Mouse (Mus musculus): ENCODE measurements around the gene Gm5475. TPM values are rescaled to one million over a fixed set of nuclear protein-coding genes. Genes with fewer than 3 reads are reported as not detected.

The Gm5475 gene
- polyA plus RNA-seq, 1 experiment = 0.02 TPM

- TF ChIP-seq MAX (IDR thresholded peaks at IDR 0.05) = no peak
- TF ChIP-seq USF1 (IDR thresholded peaks at IDR 0.05; ENCODE audit: low read depth) = no peak
- no peak for TF ChIP-seq MYOD1 (IDR thresholded peaks at IDR 0.05; ENCODE audit: control insufficient read depth, insufficient read length, low read depth)
- TF ChIP-seq MYOG (IDR thresholded peaks at IDR 0.05; ENCODE audit: control insufficient read depth, extremely low read depth, insufficient read length) = no peak
- no peak for TF ChIP-seq CEBPB (IDR thresholded peaks at IDR 0.05; ENCODE audit: low read depth)
- no peak for TF ChIP-seq CTCF (IDR thresholded peaks at IDR 0.05; ENCODE audit: control insufficient read depth, insufficient read depth, insufficient read length)
- TF ChIP-seq FOSL1 (IDR thresholded peaks at IDR 0.05; ENCODE audit: insufficient read depth, low read length, poor library complexity, severe bottlenecking) = no peak
- no peak overlapping the region for H3ac ChIP-seq (ENCODE audit: control insufficient read depth, insufficient read length, low read depth)
- H3K79me3 ChIP-seq (ENCODE audit: low read depth) = no peaks in the 10 kb centered on the region
- no peaks in the 10 kb centered on the region for H3K36me3 ChIP-seq (ENCODE audit: control insufficient read depth, insufficient read depth)
- no peak overlapping the region for H3K4me3 ChIP-seq (ENCODE audit: insufficient read depth, poor library complexity, severe bottlenecking)
- H3K79me2 ChIP-seq (ENCODE audit: control insufficient read depth, insufficient read depth) = no peaks in the 10 kb centered on the region
- H3K27me3 ChIP-seq (ENCODE audit: control insufficient read depth, insufficient read depth, insufficient read length) = peaks cover 5% of the 10 kb centered on the region
Observed at GRCm38 (mm10) chr15:100387544-100388223, 34.3 kb upstream of the Gm5475 start.

- TF ChIP-seq MYOG (IDR thresholded peaks at IDR 0.05; ENCODE audit: control insufficient read depth, extremely low read depth, insufficient read length) = no peak
- TF ChIP-seq CTCF (IDR thresholded peaks at IDR 0.05; ENCODE audit: control insufficient read depth, insufficient read depth, insufficient read length) = no peak
- no peak for TF ChIP-seq MAX (IDR thresholded peaks at IDR 0.05)
- TF ChIP-seq FOSL1 (IDR thresholded peaks at IDR 0.05; ENCODE audit: insufficient read depth, low read length, poor library complexity, severe bottlenecking) = no peak
- no peak for TF ChIP-seq MYOD1 (IDR thresholded peaks at IDR 0.05; ENCODE audit: control insufficient read depth, insufficient read length, low read depth)
- no peak for TF ChIP-seq USF1 (IDR thresholded peaks at IDR 0.05; ENCODE audit: low read depth)
- TF ChIP-seq CEBPB (IDR thresholded peaks at IDR 0.05; ENCODE audit: low read depth) = no peak
- H3K79me2 ChIP-seq (ENCODE audit: control insufficient read depth, insufficient read depth) = no peaks in the 10 kb centered on the region
- H3K36me3 ChIP-seq (ENCODE audit: control insufficient read depth, insufficient read depth) = no peaks in the 10 kb centered on the region
Observed at GRCm38 (mm10) chr15:100388224-100388835, 33.6 kb upstream of the Gm5475 start.

GRCm38 (mm10) chr15:100388886-100389285, 33.1 kb upstream of the Gm5475 start:
- peaks cover 2% of the 10 kb centered on the region for H3K36me3 ChIP-seq (ENCODE audit: control insufficient read depth, insufficient read depth)
- H3K79me3 ChIP-seq (ENCODE audit: low read depth) = no peaks in the 10 kb centered on the region
- TF ChIP-seq FOSL1 (IDR thresholded peaks at IDR 0.05; ENCODE audit: insufficient read depth, low read length, poor library complexity, severe bottlenecking) (no peak), CTCF (IDR thresholded peaks at IDR 0.05; ENCODE audit: control insufficient read depth, insufficient read depth, insufficient read length) (no peak), USF1 (IDR thresholded peaks at IDR 0.05; ENCODE audit: low read depth) (no peak), CEBPB (IDR thresholded peaks at IDR 0.05; ENCODE audit: low read depth) (no peak), MYOD1 (IDR thresholded peaks at IDR 0.05; ENCODE audit: control insufficient read depth, insufficient read length, low read depth) (no peak), MYOG (IDR thresholded peaks at IDR 0.05; ENCODE audit: control insufficient read depth, extremely low read depth, insufficient read length) (no peak), MAX (IDR thresholded peaks at IDR 0.05) (no peak)
- no peak overlapping the region for H3ac ChIP-seq (ENCODE audit: control insufficient read depth, insufficient read length, low read depth)
- H3K79me2 ChIP-seq (ENCODE audit: control insufficient read depth, insufficient read depth) = no peaks in the 10 kb centered on the region
- H3K4me3 ChIP-seq (ENCODE audit: insufficient read depth, poor library complexity, severe bottlenecking) = no peak overlapping the region
- no peaks in the 10 kb centered on the region for H3K27me3 ChIP-seq (ENCODE audit: control insufficient read depth, insufficient read depth, insufficient read length)

More at GRCm38 (mm10) chr15:100388224-100388835, 33.6 kb upstream of the Gm5475 start:
- Histone ChIP-seq H3K27me3 (ENCODE audit: control insufficient read depth, insufficient read depth, insufficient read length) (no peaks in the 10 kb centered on the region), H3K79me3 (ENCODE audit: low read depth) (no peaks in the 10 kb centered on the region), H3ac (ENCODE audit: control insufficient read depth, insufficient read length, low read depth) (no peak overlapping the region), H3K4me3 (ENCODE audit: insufficient read depth, poor library complexity, severe bottlenecking) (no peak overlapping the region)

GRCm38 (mm10) chr15:100391066-100391465, 30.9 kb upstream of the Gm5475 start:
- H3K79me3 ChIP-seq (ENCODE audit: low read depth) = no peaks in the 10 kb centered on the region
- no peak overlapping the region for H3K4me3 ChIP-seq (ENCODE audit: insufficient read depth, poor library complexity, severe bottlenecking)
- H3K27me3 ChIP-seq (ENCODE audit: control insufficient read depth, insufficient read depth, insufficient read length) = no peaks in the 10 kb centered on the region
- no peaks in the 10 kb centered on the region for H3K79me2 ChIP-seq (ENCODE audit: control insufficient read depth, insufficient read depth)
- no peak overlapping the region for H3ac ChIP-seq (ENCODE audit: control insufficient read depth, insufficient read length, low read depth)
- H3K36me3 ChIP-seq (ENCODE audit: control insufficient read depth, insufficient read depth) = peaks cover 24% of the 10 kb centered on the region
- TF ChIP-seq MAX (IDR thresholded peaks at IDR 0.05) (no peak), MYOG (IDR thresholded peaks at IDR 0.05; ENCODE audit: control insufficient read depth, extremely low read depth, insufficient read length) (no peak), FOSL1 (IDR thresholded peaks at IDR 0.05; ENCODE audit: insufficient read depth, low read length, poor library complexity, severe bottlenecking) (no peak), USF1 (IDR thresholded peaks at IDR 0.05; ENCODE audit: low read depth) (no peak), CEBPB (IDR thresholded peaks at IDR 0.05; ENCODE audit: low read depth) (no peak), MYOD1 (IDR thresholded peaks at IDR 0.05; ENCODE audit: control insufficient read depth, insufficient read length, low read depth) (no peak), CTCF (IDR thresholded peaks at IDR 0.05; ENCODE audit: control insufficient read depth, insufficient read depth, insufficient read length) (no peak)

GRCm38 (mm10) chr15:100391599-100391998, 30.3 kb upstream of the Gm5475 start:
- Histone ChIP-seq H3K36me3 (ENCODE audit: control insufficient read depth, insufficient read depth) (peaks cover 24% of the 10 kb centered on the region), H3ac (ENCODE audit: control insufficient read depth, insufficient read length, low read depth) (no peak overlapping the region), H3K79me2 (ENCODE audit: control insufficient read depth, insufficient read depth) (no peaks in the 10 kb centered on the region), H3K79me3 (ENCODE audit: low read depth) (no peaks in the 10 kb centered on the region), H3K4me3 (ENCODE audit: insufficient read depth, poor library complexity, severe bottlenecking) (no peak overlapping the region), H3K27me3 (ENCODE audit: control insufficient read depth, insufficient read depth, insufficient read length) (no peaks in the 10 kb centered on the region)
- TF ChIP-seq MAX (IDR thresholded peaks at IDR 0.05) (no peak), CEBPB (IDR thresholded peaks at IDR 0.05; ENCODE audit: low read depth) (no peak), CTCF (IDR thresholded peaks at IDR 0.05; ENCODE audit: control insufficient read depth, insufficient read depth, insufficient read length) (no peak), USF1 (IDR thresholded peaks at IDR 0.05; ENCODE audit: low read depth) (no peak), MYOD1 (IDR thresholded peaks at IDR 0.05; ENCODE audit: control insufficient read depth, insufficient read length, low read depth) (no peak), MYOG (IDR thresholded peaks at IDR 0.05; ENCODE audit: control insufficient read depth, extremely low read depth, insufficient read length) (no peak), FOSL1 (IDR thresholded peaks at IDR 0.05; ENCODE audit: insufficient read depth, low read length, poor library complexity, severe bottlenecking) (no peak)

Data from C2C12 (cell line).